Mouse (Mus musculus): ENCODE measurements around the gene Fam193a. TPM values are rescaled to one million over a fixed set of nuclear protein-coding genes. Genes with fewer than 3 reads are reported as not detected.

Fam193a gene
- 13.9 and 15.1 TPM in 2 replicates for polyA plus RNA-seq (2016; fragmentation: Nextera tagmentation; extraction: Ambion mirVana)

DNA sequence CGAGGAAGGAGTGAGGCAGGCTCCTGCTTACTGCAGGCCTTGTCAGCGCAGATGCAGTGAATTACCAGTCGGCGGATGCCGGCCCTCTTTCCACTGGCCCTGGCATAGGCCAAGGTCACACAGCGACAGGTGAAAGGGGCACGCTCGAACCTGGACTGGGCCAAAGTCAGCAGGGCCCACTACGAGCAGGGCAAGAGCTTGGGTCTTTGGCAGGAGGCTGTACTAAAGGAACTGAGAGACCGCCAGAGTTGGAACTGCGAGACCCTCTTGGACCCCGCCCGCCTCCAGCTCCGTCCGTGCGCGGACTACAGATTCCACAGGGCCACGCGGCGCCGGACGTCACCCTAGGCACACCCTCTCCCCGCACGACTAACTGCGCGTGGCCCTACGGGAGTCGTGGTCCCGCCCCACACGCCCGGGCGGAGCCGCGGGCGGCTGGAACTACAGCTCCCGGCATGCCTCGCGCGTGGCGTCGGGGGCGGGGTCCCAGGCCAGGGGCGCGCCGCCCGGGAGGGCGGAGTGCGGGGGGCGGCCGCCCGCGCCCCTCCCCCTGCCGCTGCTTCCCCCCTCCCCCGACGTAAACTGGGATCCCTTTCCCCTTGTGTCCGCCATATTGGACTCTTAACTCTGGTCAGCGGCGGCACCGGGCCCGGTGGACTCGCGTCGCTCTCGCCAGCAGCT is at the start of gene Fam193a:
Gene Fam193a (plus strand): TSS at position 593 of the 681 bp plus-strand sequence.
- peaks cover 23% of the 10 kb centered on the region for H3K4me1 ChIP-seq
- 1% methylated on average over 51 of the region's 64 CpGs for WGBS
- H3K27me3 ChIP-seq (ENCODE audit: low read depth, poor library complexity, severe bottlenecking): no peaks in the 10 kb centered on the region

GRCm38 (mm10) chr5:34321236-34321635 is 48.5 kb upstream of the Fam193a start:
- H3K27ac ChIP-seq: no peak overlapping the region
- H3K4me1 ChIP-seq: peaks cover 5% of the 10 kb centered on the region
- H3K36me3 ChIP-seq: no peaks in the 10 kb centered on the region
- H3K9me3 ChIP-seq (replicated peaks): no peaks in the 10 kb centered on the region
- H3K4me3 ChIP-seq: no peak overlapping the region
- DNase-seq (ENCODE audit: low spot score): no peak
- WGBS: 87% methylated on average over 4 of the region's 4 CpGs
- H3K27me3 ChIP-seq (ENCODE audit: low read depth, poor library complexity, severe bottlenecking): no peaks in the 10 kb centered on the region

More for the DNA sequence above, at the start of gene Fam193a:
- peak within 1 kb of the TSS; percentile 92 for H3K27ac ChIP-seq
- peak within 1 kb of the TSS; percentile 91 for H3K4me3 ChIP-seq
- H3K9me3 ChIP-seq (replicated peaks): no peaks in the 10 kb centered on the region
- DNase-seq (ENCODE audit: low spot score): peak; percentile 97
- peaks cover 14% of the 10 kb centered on the region for H3K36me3 ChIP-seq

DNA sequence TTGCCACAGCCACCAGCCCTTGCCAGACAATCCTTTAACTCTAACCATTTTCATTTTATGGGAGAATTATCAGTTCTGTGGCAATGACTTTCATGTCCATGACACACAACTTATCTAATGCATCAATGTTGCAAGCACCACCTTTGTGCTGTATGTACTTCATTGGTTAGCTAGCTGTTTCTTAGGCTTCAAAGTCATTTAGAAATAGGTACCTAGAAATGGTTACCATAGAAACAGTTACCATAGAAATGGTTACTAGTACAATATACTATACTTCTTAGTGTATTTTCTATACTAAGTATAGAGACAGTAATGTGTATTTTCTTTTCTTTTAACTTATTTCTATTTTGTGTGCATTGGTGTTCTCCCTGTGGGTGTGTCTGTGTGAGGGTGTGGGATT is 44.4 kb upstream of the Fam193a start:
- H3K36me3 ChIP-seq: no peaks in the 10 kb centered on the region
- peaks cover 7% of the 10 kb centered on the region; the same call in 1 of the 2 replicates for H3K27me3 ChIP-seq (ENCODE audit: low read depth, poor library complexity, severe bottlenecking)
- no peak overlapping the region for H3K4me3 ChIP-seq
- H3K4me1 ChIP-seq: peaks cover 15% of the 10 kb centered on the region
- no peaks in the 10 kb centered on the region for H3K9me3 ChIP-seq (replicated peaks)
- H3K27ac ChIP-seq: no peak overlapping the region
- DNase-seq (ENCODE audit: low spot score): no peak

DNA sequence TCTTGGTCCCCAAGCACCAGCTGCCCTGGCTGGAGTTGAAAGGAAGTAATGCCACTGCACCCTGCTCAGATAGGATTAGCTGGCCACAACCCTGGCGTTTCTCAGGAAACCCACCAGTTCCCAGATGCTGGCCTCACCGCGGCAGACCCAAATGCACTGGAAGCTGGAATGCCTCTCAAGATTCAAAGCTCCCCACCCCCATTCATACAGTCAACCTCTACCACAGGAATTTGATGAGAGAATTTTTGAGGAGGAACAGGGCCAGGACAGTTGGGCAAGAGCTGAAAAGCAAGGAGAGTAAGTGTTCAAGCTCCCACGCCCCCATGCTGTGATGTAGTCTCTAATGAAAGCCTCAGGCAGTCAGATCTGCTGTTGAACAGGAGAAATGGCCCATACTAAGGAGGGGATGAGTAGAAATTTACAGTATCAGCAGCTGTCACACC is 43.5 kb upstream of the Fam193a start:
- no peak overlapping the region for H3K4me3 ChIP-seq
- H3K27me3 ChIP-seq (ENCODE audit: low read depth, poor library complexity, severe bottlenecking): peaks cover 7% of the 10 kb centered on the region; the same call in 1 of the 2 replicates
- peak overlapping the region; percentile 76; the same call in 1 of the 2 replicates for H3K27ac ChIP-seq
- H3K9me3 ChIP-seq (replicated peaks): no peaks in the 10 kb centered on the region
- DNase-seq (ENCODE audit: low spot score): peak; percentile 38
- 36% methylated on average over 4 of the region's 4 CpGs for WGBS
- peaks cover 15% of the 10 kb centered on the region for H3K4me1 ChIP-seq
- H3K36me3 ChIP-seq: no peaks in the 10 kb centered on the region

GRCm38 (mm10) chr5:34326875-34327576 is 42.7 kb upstream of the Fam193a start:
- Histone ChIP-seq H3K9me3 (replicated peaks) (no peaks in the 10 kb centered on the region), H3K36me3 (no peaks in the 10 kb centered on the region)
- WGBS: 10% methylated on average over 31 of the region's 31 CpGs

DNA sequence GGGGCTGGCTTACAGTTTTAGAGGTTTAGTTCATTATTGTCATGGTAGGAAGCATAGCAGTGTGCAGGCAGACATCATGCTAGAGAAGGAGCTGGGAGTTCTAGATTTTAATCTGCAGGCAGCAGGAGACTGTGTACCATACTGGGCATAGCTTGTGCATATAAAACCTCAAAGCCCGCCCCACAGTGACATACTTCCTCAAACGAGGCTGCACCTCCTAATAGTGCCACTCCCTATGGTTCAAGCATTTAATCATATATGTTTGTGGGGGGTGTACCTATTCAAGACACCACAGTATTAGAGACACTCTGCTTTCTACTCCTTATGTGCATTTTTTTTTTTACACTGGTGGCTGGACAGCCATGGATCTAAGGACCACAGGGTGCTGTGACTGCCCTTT is 39.6 kb upstream of the Fam193a start:
- peaks cover 7% of the 10 kb centered on the region; the same call in 1 of the 2 replicates for H3K27me3 ChIP-seq (ENCODE audit: low read depth, poor library complexity, severe bottlenecking)
- H3K36me3 ChIP-seq: no peaks in the 10 kb centered on the region
- WGBS: 89% methylated on average over 2 of the region's 2 CpGs
- no peaks in the 10 kb centered on the region for H3K9me3 ChIP-seq (replicated peaks)
- DNase-seq (ENCODE audit: low spot score): no peak
- no peak overlapping the region for H3K4me3 ChIP-seq
- peaks cover 16% of the 10 kb centered on the region for H3K4me1 ChIP-seq
- no peak overlapping the region for H3K27ac ChIP-seq

More at GRCm38 (mm10) chr5:34326875-34327576, 42.7 kb upstream of the Fam193a start:
- peak overlapping the region; percentile 76 for H3K27ac ChIP-seq
- H3K27me3 ChIP-seq (ENCODE audit: low read depth, poor library complexity, severe bottlenecking): peaks cover 7% of the 10 kb centered on the region; the same call in 1 of the 2 replicates
- DNase-seq (ENCODE audit: low spot score): peak; percentile 65
- peaks cover 15% of the 10 kb centered on the region for H3K4me1 ChIP-seq
- H3K4me3 ChIP-seq: peak overlapping the region; percentile 50

- Histone ChIP-seq H3K4me1 (peaks cover 19% of the 10 kb centered on the region), H3K36me3 (peaks cover 9% of the 10 kb centered on the region), H3K4me3 (no peak overlapping the region), H3K27me3 (ENCODE audit: low read depth, poor library complexity, severe bottlenecking) (no peaks in the 10 kb centered on the region), H3K9me3 (replicated peaks) (no peaks in the 10 kb centered on the region), H3K27ac (no peak overlapping the region)
- 90% methylated on average over 1 of the region's 1 CpGs for WGBS
- DNase-seq (ENCODE audit: low spot score): no peak
Observed at GRCm38 (mm10) chr5:34334081-34334480, 35.7 kb upstream of the Fam193a start.

DNA sequence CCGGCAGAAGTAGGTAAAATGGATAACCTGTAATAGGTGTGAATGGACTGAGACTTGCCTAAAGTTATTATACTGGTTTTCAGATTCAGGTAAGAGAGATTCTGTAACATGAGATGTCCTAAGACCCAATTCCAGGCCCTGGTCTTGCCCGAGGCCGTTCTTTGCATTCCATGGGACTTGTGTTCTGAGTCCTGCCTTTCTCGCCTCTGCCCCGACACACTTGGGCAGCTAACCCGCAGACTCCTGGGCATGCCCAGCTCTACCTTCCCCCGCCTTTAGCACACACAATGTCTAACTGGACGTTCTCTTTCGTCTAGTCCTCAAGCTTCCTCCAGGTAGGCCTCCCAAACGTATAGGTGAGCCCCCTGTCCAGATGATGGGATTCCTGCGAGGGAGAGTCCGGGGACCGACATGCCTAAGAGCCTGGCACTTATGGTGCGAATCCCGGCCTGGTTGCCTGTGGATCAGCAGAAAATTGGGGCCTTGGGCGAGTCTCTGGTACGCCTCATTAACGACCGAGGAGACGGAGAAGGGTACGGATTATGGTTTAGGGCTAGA is 34.1 kb upstream of the Fam193a start:
- DNase-seq (ENCODE audit: low spot score): no peak
- H3K9me3 ChIP-seq (replicated peaks): no peaks in the 10 kb centered on the region
- 2% methylated on average over 21 of the region's 21 CpGs for WGBS

DNA sequence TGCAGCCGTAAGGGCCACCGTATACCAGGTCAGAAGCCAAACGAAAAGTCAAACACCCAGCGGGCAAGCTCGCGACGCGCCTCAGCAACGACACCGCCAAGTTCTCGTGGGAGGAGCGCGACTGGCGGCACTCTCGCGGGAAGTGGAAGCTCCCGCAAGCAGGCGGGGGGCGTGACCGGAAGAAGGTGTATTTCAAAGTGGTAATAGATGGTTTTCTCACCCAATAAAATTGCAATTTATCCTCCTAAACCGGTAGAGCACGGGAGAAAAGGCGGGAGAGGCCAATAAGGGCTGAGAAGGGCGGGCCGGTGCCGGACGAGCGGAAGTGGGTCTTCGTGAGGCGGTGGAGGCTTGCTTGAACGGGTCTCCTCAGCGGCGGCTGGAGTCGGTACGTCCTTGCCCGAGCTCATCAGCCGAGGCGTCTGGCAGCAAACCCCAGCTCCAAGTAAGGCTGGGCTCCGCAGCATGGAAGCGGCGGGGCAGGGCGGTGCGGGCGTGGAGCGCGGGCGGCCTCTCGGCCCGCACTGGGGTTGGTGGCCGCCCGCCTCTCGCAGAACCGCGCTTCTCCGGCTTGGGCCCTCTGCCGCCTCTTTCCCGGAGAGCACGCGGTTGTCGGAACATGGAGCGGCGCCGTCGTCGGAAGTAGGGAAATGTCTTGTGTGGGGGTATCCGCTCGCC is 33.5 kb upstream of the Fam193a start, which contains the start of gene Rnf4:
Gene Rnf4 (plus strand): TSS at position 193 of the 678 bp plus-strand sequence.
- no peaks in the 10 kb centered on the region for H3K9me3 ChIP-seq (replicated peaks)
- H3K4me1 ChIP-seq: peaks cover 19% of the 10 kb centered on the region
- DNase-seq (ENCODE audit: low spot score): peak; percentile 99
- under 1% methylated on average over 67 of the region's 67 CpGs for WGBS
- no peaks in the 10 kb centered on the region for H3K27me3 ChIP-seq (ENCODE audit: low read depth, poor library complexity, severe bottlenecking)
- peak within 1 kb of the TSS; percentile 97 for H3K4me3 ChIP-seq
- peak within 1 kb of the TSS; percentile 99 for H3K27ac ChIP-seq
- H3K36me3 ChIP-seq: peaks cover 24% of the 10 kb centered on the region

More for the DNA sequence above, 34.1 kb upstream of the Fam193a start:
- H3K27ac ChIP-seq: peak overlapping the region; percentile 99
- peak overlapping the region; percentile 97 for H3K4me3 ChIP-seq
- H3K4me1 ChIP-seq: peaks cover 19% of the 10 kb centered on the region
- peaks cover 24% of the 10 kb centered on the region for H3K36me3 ChIP-seq
- H3K27me3 ChIP-seq (ENCODE audit: low read depth, poor library complexity, severe bottlenecking): no peaks in the 10 kb centered on the region

- DNase-seq (ENCODE audit: low spot score): peak; percentile 82
- whole genome bisulfite sequencing: under 1% methylated on average over 42 of the region's 42 CpGs
- peak overlapping the region; percentile 97 for H3K4me3 ChIP-seq
- H3K36me3 ChIP-seq: peaks cover 24% of the 10 kb centered on the region
- peaks cover 19% of the 10 kb centered on the region for H3K4me1 ChIP-seq
- no peaks in the 10 kb centered on the region for H3K9me3 ChIP-seq (replicated peaks)
- no peaks in the 10 kb centered on the region for H3K27me3 ChIP-seq (ENCODE audit: low read depth, poor library complexity, severe bottlenecking)
- H3K27ac ChIP-seq: peak overlapping the region; percentile 99
Observed at GRCm38 (mm10) chr5:34336775-34337450, 32.8 kb upstream of the Fam193a start.

DNA sequence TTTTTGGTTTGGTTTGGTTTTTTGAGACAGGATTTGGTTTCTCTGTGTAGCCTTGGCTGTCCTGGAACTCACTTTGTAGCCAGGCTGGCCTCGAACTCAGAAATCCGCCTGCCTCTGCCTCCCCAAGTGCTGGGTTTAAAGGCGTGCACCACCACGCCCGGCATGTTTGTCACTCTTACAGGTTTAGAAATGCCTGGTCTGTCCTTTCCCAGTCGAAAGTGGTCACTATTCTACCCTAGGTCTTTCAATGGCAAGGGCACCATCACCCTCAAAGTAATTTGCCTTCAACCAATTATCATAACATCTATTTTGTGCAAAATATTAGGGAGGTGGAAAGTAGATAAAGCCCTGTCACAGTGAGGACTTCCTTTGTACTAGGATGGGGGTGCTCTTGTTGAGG is 29.5 kb upstream of the Fam193a start:
- 97% methylated on average over 6 of the region's 6 CpGs for WGBS

GRCm38 (mm10) chr5:34352084-34352631 is 17.6 kb upstream of the Fam193a start:
- DNase-seq (ENCODE audit: low spot score): no peak
- 98% methylated on average over 3 of the region's 3 CpGs for WGBS
- Histone ChIP-seq H3K9me3 (replicated peaks) (no peaks in the 10 kb centered on the region), H3K36me3 (peaks cover 100% of the 10 kb centered on the region), H3K27ac (no peak overlapping the region), H3K4me1 (no peaks in the 10 kb centered on the region), H3K27me3 (ENCODE audit: low read depth, poor library complexity, severe bottlenecking) (no peaks in the 10 kb centered on the region), H3K4me3 (no peak overlapping the region)

More for the DNA sequence above, 29.5 kb upstream of the Fam193a start:
- Histone ChIP-seq H3K27me3 (ENCODE audit: low read depth, poor library complexity, severe bottlenecking) (no peaks in the 10 kb centered on the region), H3K4me3 (no peak overlapping the region), H3K27ac (no peak overlapping the region), H3K4me1 (peaks cover 17% of the 10 kb centered on the region), H3K36me3 (peaks cover 52% of the 10 kb centered on the region), H3K9me3 (replicated peaks) (no peaks in the 10 kb centered on the region)
- DNase-seq (ENCODE audit: low spot score): no peak
